Mouse (Mus musculus): Measurements from ENCODE around the gene Vstm2a.

- TF ChIP-seq ZMIZ1 (IDR thresholded peaks at IDR 0.05; ENCODE audit: low read depth, low read length) (no peak), MAFK (IDR thresholded peaks at IDR 0.05; ENCODE audit: insufficient replicate concordance, low read length) (no peak), KAT2A (IDR thresholded peaks at IDR 0.05; ENCODE audit: insufficient replicate concordance, low read length) (no peak), CTCF (conservative IDR thresholded peaks at IDR 0.05 in 1 of 2, IDR thresholded peaks at IDR 0.05 in 1 of 2; ENCODE audit: low read depth in 2 of 2, low read length in 2 of 2) (no peak), SMC3 (IDR thresholded peaks at IDR 0.05; ENCODE audit: low read depth, low read length) (no peak), MAX (IDR thresholded peaks at IDR 0.05; ENCODE audit: low read length) (no peak), ELF1 (IDR thresholded peaks at IDR 0.05; ENCODE audit: low read depth, low read length) (no peak), RAD21 (IDR thresholded peaks at IDR 0.05; ENCODE audit: low read depth, low read length) (no peak), MXI1 (IDR thresholded peaks at IDR 0.05; ENCODE audit: low read depth, low read length) (no peak), NRF1 (IDR thresholded peaks at IDR 0.05; ENCODE audit: low read depth, low read length) (no peak), POLR2A (IDR thresholded peaks at IDR 0.05; ENCODE audit: low read depth, low read length) (no peak), EP300 (IDR thresholded peaks at IDR 0.05; ENCODE audit: low read length) (no peak)
Observed at GRCm38 (mm10) chr11:16299960-16300359, 42.4 kb downstream of the Vstm2a start.
